Mouse (Mus musculus) mouse embryonic stem cell (cell line): Measurements from ENCODE around the gene Cd69.

Experiments used
- in situ Hi-C, 2 experiments: fragments of 300-500 bp; cut with MboI; formaldehyde crosslinking; loops; 1 replicate in 1 of 2; 3 replicates in 1 of 2; pipeline ENCODE4 v1.14.3; 2019 to 2020; ENCODE audit warnings: low sequenced_read_pairs in 2 of 2, low pct_unique_long_range_greater_than_20kb in 1 of 2, mixed read lengths in 1 of 2; ENCODE audit not compliant: unreplicated experiment in 1 of 2

Cd69 gene

DNA sequence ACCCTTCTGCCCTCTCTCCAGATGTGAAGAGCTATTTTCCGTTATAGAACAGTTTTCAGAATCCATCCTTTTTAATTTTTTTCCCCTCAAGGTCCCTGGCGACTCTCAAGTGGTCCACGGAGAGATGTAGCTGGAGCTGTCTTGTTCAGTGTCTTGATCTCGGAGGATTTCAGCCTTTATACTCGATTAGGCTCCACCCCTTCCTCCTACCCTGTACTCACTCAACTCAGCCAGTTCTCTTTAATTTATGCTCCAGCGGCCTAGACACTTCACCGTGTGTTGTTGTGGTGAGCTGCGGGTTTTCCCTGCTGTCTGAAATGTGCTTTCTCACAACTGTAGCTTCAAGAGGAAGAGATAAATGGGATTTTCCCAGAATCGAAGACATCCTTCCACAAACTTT lies at the start of gene Cd69:
Gene Cd69, minus strand, starts transcription at position 217 of the 400 bp plus-strand sequence.
- in situ Hi-C loops = no loop called here

DNA sequence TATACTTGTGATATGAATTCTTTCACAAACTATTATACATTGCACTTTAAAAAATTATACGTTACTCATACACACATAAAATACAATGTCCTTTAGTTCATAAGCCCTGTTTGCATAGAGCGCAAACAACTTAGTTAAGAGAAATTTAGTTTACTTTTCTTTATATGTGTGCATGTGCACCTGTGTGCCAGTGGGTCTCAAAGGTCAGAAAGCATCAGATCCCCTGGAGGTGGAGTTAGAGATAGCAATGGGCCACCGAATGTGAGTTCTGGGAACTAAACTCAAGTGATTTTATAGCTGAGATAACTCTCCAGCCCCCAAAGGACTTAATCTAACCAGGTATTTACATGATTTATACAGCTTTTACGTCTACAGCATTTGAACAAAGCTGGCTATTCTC lies 44.1 kb upstream of the Cd69 start:
- in situ Hi-C loops = no loop called here

DNA sequence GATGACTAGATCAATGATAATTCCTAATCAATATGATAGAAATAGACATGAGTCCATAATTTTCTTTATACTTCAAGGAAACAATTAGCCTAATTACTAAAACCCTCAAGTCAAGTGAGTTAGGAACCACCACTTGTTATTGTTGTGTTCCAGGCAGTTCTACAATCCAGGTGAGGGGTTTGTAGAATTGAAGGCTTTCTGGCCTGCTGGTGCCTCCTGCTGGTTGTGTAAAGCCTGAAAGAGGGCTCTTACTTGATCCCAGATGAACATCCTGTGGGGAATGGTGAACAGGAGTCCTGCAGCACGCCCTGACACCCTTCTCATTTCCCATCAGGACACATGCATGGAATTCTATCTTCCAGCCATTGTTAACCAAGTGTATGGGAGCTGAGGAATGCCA lies 43.2 kb upstream of the Cd69 start:
- in situ Hi-C loops = no loop called here

DNA sequence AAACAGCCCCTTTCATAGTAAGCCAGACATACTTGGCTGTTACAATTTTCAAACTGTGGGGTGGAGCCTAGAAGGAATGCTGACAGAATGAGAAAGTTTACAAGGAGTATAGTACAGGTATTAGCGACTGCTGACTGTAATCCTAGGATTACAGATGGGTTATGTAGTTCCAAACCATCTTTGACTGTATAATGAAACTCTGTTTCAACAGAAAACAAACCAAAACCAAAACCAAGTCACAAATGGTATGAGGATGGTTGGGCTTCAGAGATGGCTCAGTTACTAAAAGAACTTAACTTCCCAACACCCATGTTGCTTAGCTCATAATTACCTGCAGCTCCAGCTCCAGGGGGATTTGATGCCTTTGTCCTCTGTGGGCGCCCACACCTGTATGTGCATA lies 41.2 kb upstream of the Cd69 start:
- in situ Hi-C loops = no loop called here

DNA sequence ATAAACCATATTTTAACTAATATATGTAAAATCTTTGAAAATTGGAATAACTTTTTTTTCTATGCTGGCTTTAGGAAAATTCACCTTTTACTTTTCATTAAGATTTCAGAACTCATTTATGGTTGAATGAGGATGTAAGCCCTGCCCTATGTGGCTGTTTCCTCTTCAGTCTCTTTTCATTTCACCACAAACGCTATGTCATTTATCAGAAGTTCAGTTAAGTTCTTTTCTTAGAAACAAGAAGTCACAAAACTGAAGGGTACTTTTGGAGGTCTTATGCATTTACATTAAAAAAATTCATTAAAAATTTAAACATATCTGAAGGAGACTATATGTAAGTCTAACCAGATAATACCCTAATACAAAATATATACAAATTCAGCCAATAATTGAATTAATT lies 40.5 kb upstream of the Cd69 start:
- in situ Hi-C loops = no loop called here

DNA sequence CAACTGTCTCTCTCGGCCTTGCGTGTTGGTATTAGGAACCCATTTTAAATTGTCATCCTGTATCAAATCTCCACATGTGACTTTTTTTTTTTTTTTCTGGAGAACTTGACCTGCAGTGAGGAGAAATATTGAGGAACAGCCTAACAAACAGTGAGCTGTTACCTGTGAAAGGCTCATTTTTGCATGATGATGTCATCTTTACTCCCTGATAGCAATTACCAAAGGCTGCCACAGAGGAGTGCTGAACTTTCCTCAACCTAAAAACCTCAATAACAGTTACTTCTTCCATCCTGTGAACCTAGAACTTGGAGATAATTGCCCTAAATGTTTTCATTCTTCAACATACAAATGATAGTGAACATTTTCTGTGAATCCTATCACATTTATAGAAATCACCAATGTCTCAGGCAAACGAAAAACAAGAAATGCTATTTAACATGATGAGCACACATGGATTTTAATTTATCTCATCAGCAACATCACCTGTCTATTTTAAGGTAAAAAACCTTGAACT lies 39.5 kb upstream of the Cd69 start:
- in situ Hi-C loops = no loop called here

DNA sequence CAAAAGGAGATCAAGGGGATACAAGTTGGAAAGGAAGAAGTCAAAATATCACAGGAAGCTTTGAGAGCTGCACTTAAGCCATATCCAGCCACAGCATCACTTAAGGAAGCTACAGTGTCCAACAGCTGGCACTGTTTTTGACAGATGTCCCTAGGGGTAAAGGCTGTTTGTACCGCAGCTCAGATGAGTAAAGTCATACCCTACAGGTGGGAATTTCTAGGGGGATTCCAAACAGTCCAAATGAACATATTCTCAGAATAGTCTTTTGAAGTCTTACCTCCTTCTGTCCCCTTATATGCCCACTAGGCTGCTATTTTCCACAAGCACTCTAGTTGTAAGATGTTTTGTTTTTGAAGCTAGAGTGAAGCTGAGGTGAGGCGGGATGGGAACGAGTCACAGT lies 37.3 kb upstream of the Cd69 start:
- in situ Hi-C loops = no loop called here

DNA sequence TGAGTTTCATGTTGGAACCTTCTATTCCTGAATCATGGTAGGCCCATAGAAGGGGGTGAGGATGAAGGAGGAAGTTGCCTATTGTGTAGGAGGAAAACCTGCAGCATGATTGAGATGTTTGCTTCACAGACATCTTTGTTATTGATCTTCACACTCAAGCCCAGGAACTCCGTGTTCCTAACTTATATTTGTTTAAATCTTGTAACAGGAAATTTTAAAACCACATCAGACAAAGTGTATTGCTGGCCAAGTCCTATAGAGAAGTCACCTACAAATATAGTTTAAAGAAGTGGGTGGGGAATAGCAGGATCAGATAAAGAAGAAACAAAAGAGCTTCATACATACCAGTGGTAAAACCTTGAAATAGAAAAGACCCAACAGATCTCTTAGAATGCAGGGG lies 28.9 kb upstream of the Cd69 start:
- in situ Hi-C loops = no loop called here

DNA sequence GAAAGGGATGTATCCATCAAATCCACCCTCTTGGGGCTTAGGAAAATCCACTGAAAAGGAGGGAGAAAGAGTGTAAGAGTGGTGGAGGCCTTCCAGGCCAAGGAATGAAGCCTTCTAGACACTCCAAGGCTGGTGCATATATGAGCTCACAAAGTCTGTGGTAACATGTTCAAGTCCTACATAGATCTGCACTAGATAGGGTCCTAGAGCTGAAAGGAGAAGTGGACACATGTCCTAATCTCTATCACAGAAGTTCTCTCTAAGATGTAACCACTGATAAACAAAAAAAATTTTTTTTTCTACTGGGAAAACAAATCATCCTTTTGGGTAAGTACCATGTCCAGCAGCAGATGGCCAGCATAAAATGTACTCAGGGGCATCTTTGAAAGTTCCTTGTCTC lies 13.5 kb upstream of the Cd69 start:
- in situ Hi-C loops = no loop called here

DNA sequence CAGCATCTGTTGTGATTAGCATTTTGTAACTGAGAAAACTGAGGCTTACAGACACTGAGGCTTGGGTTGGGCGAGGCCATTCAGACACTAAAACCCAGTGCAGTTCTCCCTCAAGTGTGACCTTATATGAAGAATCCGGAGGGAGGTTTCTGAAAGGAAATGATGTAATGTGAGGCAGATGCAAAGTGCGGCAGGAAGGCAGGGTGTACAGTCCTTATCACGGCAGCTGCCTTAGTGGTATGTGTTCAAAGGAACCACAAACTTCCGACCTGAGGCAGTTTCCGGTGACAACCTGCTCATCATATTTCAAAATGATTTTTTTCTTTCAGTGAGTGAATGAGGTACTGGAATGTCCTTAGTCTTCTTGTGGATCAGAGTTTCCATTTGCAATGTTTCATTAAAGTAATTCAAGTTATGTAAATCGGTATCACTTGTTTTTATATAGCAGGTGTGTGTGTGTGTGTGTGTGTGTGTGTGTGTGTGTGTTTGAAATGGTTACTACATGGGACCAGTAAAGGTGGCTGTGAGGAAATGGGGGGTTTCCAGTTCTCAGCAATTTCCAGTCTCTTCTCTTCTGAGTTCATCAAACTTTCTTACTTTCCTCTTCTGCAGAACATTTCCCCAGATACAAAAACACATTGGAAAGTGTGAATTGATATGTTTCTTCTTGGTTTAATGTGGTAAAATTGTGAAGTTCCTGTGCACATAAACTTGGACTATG lies 9.3 kb upstream of the Cd69 start:
- in situ Hi-C loops = no loop called here

DNA sequence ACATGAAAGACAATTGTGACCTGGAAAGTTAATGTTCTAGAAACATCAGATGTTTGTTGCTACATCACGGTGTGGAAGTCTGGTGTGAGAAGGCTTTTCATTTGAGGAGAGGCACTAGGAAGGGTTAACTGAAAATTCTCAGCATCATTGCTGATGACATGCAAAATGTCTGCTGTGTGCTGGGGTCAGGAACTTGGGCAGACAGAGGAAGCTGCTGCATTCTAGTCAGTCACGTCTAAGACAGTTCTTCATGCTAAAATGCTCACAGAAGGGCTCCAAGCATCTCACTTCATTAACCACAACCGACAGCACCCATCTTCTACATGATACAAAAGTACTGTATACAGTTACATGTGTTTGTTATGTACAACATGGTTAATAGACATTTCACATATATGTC lies 8.0 kb upstream of the Cd69 start:
- in situ Hi-C loops = no loop called here

DNA sequence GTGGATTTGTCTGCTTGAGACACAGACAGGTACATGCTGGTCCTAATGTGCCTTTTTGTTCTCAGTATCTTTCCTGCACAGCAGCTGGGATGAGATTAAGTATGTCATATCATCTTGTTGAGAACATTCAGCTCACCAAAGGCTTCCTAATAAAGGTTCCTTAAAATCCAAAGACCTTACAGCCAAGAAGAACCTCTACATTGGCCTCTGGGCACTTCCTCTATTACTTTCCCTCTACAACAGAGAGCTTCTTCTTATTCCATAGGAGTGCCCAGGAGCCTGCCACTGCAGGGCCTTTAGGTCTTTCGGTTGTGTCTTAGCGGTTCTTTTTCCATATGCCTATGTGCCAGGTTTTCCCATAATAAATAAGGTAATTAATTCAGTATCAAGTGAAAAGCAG lies 1.2 kb upstream of the Cd69 start:
- in situ Hi-C loops = no loop called here

DNA sequence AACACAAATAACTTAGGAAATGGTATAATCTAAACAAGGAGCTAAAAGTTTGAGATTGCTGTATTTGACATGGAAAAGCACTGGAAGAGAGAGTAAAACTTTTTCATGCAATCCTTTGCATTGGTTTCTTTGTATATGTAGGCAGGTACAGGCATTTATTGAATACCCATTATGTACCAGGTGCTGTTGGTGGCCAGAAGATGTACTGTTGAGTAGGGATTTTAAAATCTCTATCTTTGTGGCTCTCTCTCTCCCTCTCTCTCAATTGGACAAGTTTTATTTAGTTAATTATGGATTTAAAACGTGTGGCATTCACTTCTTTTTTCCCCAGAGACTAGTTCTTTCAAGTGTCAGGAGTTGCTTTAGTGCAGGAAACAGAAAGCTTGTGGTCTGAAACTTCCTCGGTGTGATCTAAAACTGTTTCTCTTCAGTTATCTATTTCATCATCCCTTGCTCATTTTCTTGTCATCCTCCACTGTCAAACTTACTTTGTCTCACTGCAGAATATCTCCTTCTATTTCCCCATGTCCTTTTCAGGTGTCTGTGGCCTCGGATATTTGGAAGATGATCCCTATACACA lies 478 bp upstream of the Cd69 start:
- in situ Hi-C loops = no loop called here

DNA sequence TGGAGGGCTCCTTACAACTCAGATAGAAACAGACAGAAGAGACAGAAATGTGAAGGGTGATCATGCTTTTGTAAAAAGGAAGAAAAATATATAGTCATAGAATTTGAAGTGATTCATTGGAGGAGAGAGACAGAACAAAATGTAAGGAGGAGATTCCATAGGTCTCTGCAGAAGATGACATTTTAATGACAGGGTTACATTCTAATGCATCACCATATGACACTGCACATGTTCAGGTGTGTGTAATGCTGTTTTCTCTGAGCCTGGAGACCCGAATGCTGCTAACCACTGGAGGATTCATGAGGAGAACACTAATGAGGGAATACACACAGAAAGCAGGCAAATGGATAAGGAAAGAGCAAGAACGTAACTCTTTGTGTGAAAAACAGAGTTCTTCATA lies 760 bp downstream of the Cd69 start:
- in situ Hi-C loops = no loop called here

DNA sequence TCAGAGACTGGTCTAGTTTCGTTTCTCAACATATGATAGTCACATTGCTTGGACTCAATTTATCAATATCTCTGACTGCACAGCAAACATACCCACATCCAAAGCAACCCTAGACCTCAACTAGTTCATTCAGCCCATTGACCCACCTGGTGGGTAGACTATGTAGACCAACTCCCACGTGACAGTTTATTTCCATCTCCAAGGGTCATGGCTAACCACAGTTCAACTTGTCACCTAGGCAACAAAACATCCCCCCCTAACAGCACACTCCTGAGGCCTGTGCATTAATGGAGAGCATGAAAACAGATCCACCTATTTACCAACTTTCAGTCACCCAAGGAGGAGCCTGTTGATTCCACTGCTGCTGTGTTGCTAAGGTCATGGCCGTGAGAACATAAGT lies 1.6 kb downstream of the Cd69 start:
- in situ Hi-C loops = no loop called here

DNA sequence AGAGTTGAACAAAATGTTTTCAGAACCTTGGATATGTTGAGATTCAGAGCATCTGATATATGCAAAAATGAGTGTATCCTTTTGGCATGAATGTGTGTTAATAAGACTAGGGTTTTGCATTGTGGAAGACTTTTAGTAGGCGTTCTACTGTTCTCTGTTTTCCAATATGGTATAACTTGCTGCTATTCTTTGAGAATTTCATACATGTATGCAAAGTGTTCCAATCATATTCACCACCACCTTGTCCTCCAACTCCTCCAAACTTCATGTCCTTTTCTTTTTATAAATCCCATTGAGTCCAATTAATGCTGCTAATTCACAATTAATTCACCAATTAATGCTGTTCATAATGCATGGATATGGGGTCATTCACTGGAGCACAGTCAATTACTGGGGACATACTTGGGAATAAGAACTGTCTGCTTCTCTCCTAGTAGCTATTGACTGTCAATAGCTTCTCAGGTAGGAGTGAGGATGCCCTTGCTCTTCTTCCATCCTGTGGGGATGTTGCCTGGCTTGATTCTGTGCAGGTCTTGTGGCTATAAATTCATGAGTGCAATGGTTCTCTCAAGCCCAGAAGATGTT lies 8.7 kb downstream of the Cd69 start:
- in situ Hi-C loops = no loop called here

DNA sequence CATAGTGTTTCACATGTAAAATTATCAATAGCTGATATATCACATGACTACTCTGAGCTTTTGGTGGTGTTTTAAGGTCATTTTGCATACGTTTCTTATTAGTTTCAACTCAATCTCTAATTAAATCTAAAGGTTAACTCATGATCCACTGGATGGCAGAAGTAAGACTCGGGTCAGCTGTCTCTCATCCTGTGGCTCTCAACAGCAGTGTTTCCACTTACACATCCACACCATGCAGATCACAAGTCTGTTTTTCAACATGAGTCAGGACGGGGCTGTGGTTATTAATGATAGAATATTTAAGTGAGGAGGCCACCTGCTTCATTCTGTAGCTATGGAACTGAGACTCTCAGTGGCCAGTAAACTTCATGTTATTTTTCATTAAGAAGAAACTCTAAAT lies 9.4 kb downstream of the Cd69 start:
- in situ Hi-C loops = no loop called here

DNA sequence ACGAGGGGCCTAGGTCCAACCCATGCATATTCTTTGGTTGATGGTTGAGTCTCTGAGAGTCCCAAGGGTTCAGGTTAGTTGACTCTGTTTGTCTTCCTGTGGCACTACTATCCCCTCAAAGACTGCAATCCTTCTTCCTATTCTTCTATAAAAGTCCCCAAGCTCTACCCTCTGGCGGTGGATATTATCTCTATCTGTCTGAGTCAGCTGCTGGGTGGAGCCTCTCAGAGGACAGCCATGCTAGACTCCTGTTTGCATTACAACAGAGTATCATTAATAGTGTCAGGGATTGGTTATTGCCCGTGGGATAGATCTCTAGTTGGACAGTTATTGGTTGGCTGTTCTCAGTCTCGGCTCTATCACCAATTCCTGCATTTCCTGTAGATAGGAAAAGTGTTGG lies 14.3 kb downstream of the Cd69 start:
- in situ Hi-C loops = no loop called here

DNA sequence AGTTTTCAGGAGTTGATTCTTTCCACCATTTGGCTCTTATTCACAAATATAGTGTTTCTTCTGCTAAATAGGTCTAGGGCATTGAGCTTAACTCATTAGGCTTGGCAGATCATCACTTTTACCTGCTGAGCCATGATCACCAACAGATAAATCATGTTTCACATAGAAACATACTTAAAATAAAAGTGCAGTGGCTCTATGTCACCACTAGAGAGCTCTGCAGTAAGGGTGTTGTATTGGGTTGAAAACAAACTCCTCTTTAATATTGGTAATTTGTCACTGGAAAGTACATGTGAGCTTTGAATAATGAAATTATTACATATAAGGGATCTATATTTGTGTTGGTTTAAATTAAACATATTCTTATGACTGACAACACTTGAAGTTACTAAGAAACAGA lies 15.2 kb downstream of the Cd69 start:
- in situ Hi-C loops = no loop called here

DNA sequence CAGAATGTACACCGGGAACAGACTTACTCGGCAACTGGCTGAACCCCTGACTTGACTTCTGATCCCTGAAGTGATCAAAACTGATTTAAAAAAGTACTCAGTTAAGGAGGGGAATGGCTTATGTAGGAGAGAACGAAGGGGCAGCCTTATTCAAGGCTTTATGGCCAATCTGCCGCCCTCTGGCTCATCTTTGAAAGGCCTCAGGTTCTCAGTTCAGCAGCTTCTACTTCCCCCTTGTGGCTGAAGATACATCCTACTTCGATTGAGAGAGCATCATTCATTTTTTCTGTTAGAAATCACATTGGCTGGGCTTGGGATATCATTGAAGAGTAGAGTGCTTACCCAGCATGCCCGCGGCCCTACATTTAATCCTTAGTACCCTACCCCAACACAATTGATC lies 19.2 kb downstream of the Cd69 start:
- in situ Hi-C loops = loop anchor here (10.0 kb wide), 1 partner anchor 109 kb away; no protein-coding TSS in a partner anchor
